Mouse (Mus musculus): ENCODE data around the gene Cntnap1. TPM values are rescaled to one million over a fixed set of nuclear protein-coding genes. Genes with fewer than 3 reads are reported as not detected.
"Not testable (repeated sequence)": the region's sequence is repeated elsewhere in the genome, so short reads cannot be mapped to it uniquely, and the experiment has no call there.

Gene Cntnap1
- 1 to 10 TPM; 1.8 to 2.4 TPM for total RNA-seq (2021)
- long read RNA-seq, experiment 1, partial matches to known transcripts, result 0 of 3 reads
- long read RNA-seq, experiment 1, other reads (novel, unspliced or antisense), result 3 of 3 reads
- long read RNA-seq, experiment 2, result 0 reads

GRCm38 (mm10) chr11:101170354-101170810 is at the start of gene Cntnap1:
TSS of gene Cntnap1 (plus strand) at chr11:101170523.
- intact Hi-C loops (cut with DNase I; ENCODE audit: low total_unique reads), result no loop called here
- peak; percentile 87 for DNase-seq

GRCm38 (mm10) chr11:101120545-101121188 is 49.7 kb upstream of the Cntnap1 start:
- intact Hi-C loops (cut with DNase I; ENCODE audit: low total_unique reads), result no loop called here
- no peak for DNase-seq

- DNase-seq; intact Hi-C loops (cut with DNase I; ENCODE audit: low total_unique reads): not testable (repeated sequence)
These were observed 45.8 kb upstream of the Cntnap1 start for GRCm38 (mm10) chr11:101124494-101124893.

- DNase-seq; intact Hi-C loops (cut with DNase I; ENCODE audit: low total_unique reads): not testable (repeated sequence)
These were observed 45.3 kb upstream of the Cntnap1 start for GRCm38 (mm10) chr11:101125008-101125407.

GRCm38 (mm10) chr11:101127075-101127474 is 43.2 kb upstream of the Cntnap1 start:
- no peak for DNase-seq
- intact Hi-C loops (cut with DNase I; ENCODE audit: low total_unique reads), result no loop called here

GRCm38 (mm10) chr11:101128996-101129577 is 41.2 kb upstream of the Cntnap1 start:
- peak; percentile 41 for DNase-seq
- intact Hi-C loops (cut with DNase I; ENCODE audit: low total_unique reads), result no loop called here

- intact Hi-C loops (cut with DNase I; ENCODE audit: low total_unique reads), result no loop called here
- peak; percentile 80 for DNase-seq
These were observed 40.1 kb upstream of the Cntnap1 start for GRCm38 (mm10) chr11:101130056-101130756.

- intact Hi-C loops (cut with DNase I; ENCODE audit: low total_unique reads), result no loop called here
- no peak for DNase-seq
These were observed 39.1 kb upstream of the Cntnap1 start for GRCm38 (mm10) chr11:101131187-101131586.

- intact Hi-C loops (cut with DNase I; ENCODE audit: low total_unique reads), result no loop called here
These were observed 38.6 kb upstream of the Cntnap1 start for GRCm38 (mm10) chr11:101131701-101132100.

GRCm38 (mm10) chr11:101133037-101133436 is 37.3 kb upstream of the Cntnap1 start:
- intact Hi-C loops (cut with DNase I; ENCODE audit: low total_unique reads), result no loop called here
- no peak for DNase-seq

More at GRCm38 (mm10) chr11:101131701-101132100, 38.6 kb upstream of the Cntnap1 start:
- DNase-seq, result peak; percentile 50

- intact Hi-C loops (cut with DNase I; ENCODE audit: low total_unique reads), result no loop called here
- DNase-seq, result no peak
These were observed 36.0 kb upstream of the Cntnap1 start for GRCm38 (mm10) chr11:101134217-101134865.

GRCm38 (mm10) chr11:101137000-101137399 is 33.3 kb upstream of the Cntnap1 start:
- intact Hi-C loops (cut with DNase I; ENCODE audit: low total_unique reads), result no loop called here

GRCm38 (mm10) chr11:101138536-101139181 is 31.7 kb upstream of the Cntnap1 start:
- intact Hi-C loops (cut with DNase I; ENCODE audit: low total_unique reads), result no loop called here
- DNase-seq, result no peak

More at GRCm38 (mm10) chr11:101137000-101137399, 33.3 kb upstream of the Cntnap1 start:
- no peak for DNase-seq

- no peak for DNase-seq
- intact Hi-C loops (cut with DNase I; ENCODE audit: low total_unique reads), result no loop called here
These were observed 30.0 kb upstream of the Cntnap1 start for GRCm38 (mm10) chr11:101140164-101140819.

GRCm38 (mm10) chr11:101141088-101141487 is 29.2 kb upstream of the Cntnap1 start:
- intact Hi-C loops (cut with DNase I; ENCODE audit: low total_unique reads), result no loop called here
- no peak for DNase-seq

- intact Hi-C loops (cut with DNase I; ENCODE audit: low total_unique reads), result no loop called here
These were observed 27.9 kb upstream of the Cntnap1 start for GRCm38 (mm10) chr11:101142215-101142967.

GRCm38 (mm10) chr11:101143338-101144225 is 26.7 kb upstream of the Cntnap1 start:
- intact Hi-C loops (cut with DNase I; ENCODE audit: low total_unique reads), result no loop called here
- DNase-seq, result no peak

More at GRCm38 (mm10) chr11:101142215-101142967, 27.9 kb upstream of the Cntnap1 start:
- no peak for DNase-seq
